Mouse (Mus musculus) adrenal gland, postnatal 36 days (tissue): ENCODE data around the gene Flt3l. TPM values are rescaled to one million over a fixed set of nuclear protein-coding genes. Genes with fewer than 3 reads are reported as not detected.

ENCODE experiments used
- microRNA-seq: library from miRNA; unstranded; fragments of <30 nt; microRNA quantifications from one replicate; pipeline ENCODE4 v1.2.0, GENCODE M21; 2021
- total RNA-seq, 2 experiments: library from RNA; stranded (reverse); gene quantifications; 2 replicates each; pipeline ENCODE4 v1.2.3; 2021

Gene Flt3l
- total RNA-seq, 2 experiments from 2014 or later = 15.3 to 25.5 TPM

Small RNA genes lying within 50 kb of the gene (microRNA-seq; reads per million reads assigned to microRNA genes)
- gene Mir150 (734 reads per million, percentile 75 among the genes with 10 or more reads in this experiment), gene Mir5121 (68.2 reads per million, percentile 46 among the genes with 10 or more reads in this experiment), gene Mir7055 (not detected)

Other genes with a start within 250 kb of the Flt3l start
- gene Med25, start 243.7 kb downstream of the Flt3l start, total RNA-seq = 10 to 100 TPM; 86.1 to 97.1 TPM
- 10 to 100 TPM; 24.9 to 25.8 TPM for gene Fuz, start 240.4 kb downstream of the Flt3l start, total RNA-seq
- 100 to 1,000 TPM in 1 of 2 experiments, 10 to 100 TPM in 1; 95.0 to 106 TPM for gene Ap2a1, start 206.9 kb downstream of the Flt3l start, total RNA-seq
- gene Tsks, start 193.2 kb downstream of the Flt3l start, total RNA-seq = not detected
- gene Cpt1c, start 161.6 kb downstream of the Flt3l start, total RNA-seq = 10 to 100 TPM in 1 of 2 experiments, 1 to 10 TPM in 1; 8.6 to 10.7 TPM
- 100 to 1,000 TPM; 236 to 262 TPM for gene Prmt1, start 149.9 kb downstream of the Flt3l start, total RNA-seq
- 100 to 1,000 TPM in 1 of 2 experiments, 10 to 100 TPM in 1; 90.4 to 123 TPM for gene Irf3, start 138.8 kb downstream of the Flt3l start, total RNA-seq
- 10 to 100 TPM; 16.5 to 17.4 TPM for gene Bcl2l12, start 137.7 kb downstream of the Flt3l start, total RNA-seq
- 10 to 100 TPM; 76.9 to 82.6 TPM for gene Scaf1, start 120.1 kb downstream of the Flt3l start, total RNA-seq
- 100 to 1,000 TPM in 1 of 2 experiments, 10 to 100 TPM in 1; 98.9 to 101 TPM for gene Rras, start 118.5 kb downstream of the Flt3l start, total RNA-seq
- gene Prr12, start 83.6 kb downstream of the Flt3l start, total RNA-seq = 10 to 100 TPM; 47.7 to 59.7 TPM
- gene Nosip, start 74.0 kb downstream of the Flt3l start, total RNA-seq = 10 to 100 TPM; 50.5 to 65.3 TPM
- gene Prrg2, start 73.8 kb downstream of the Flt3l start, total RNA-seq = 10 to 100 TPM; 18.1 to 20.5 TPM
- 10 to 100 TPM; 32.2 to 38.3 TPM for gene Rcn3, start 44.2 kb downstream of the Flt3l start, total RNA-seq
- 100 to 1,000 TPM; 116 to 138 TPM for gene Fcgrt, start 32.6 kb downstream of the Flt3l start, total RNA-seq
- 1,000 to 10,000 TPM; 1,231 to 1,372 TPM for gene Rps11, start 12.0 kb downstream of the Flt3l start, total RNA-seq
- gene Rpl13a, start 7.7 kb downstream of the Flt3l start, total RNA-seq = 1,000 to 10,000 TPM; 1,621 to 1,757 TPM
- not detected for gene Gm45713, start 201 bp downstream of the Flt3l start, total RNA-seq
- gene Pih1d1, start 17.9 kb upstream of the Flt3l start, total RNA-seq = 10 to 100 TPM; 59.1 to 77.0 TPM
- gene Aldh16a1, start 18.2 kb upstream of the Flt3l start, total RNA-seq = 10 to 100 TPM; 62.7 to 76.7 TPM
- gene Slc17a7, start 27.5 kb upstream of the Flt3l start, total RNA-seq = under 1 TPM in 1 of 2 experiments, not detected in 1; 0.17 TPM
- gene Gfy, start 43.1 kb upstream of the Flt3l start, total RNA-seq = not detected
- gene Pth2, start 44.6 kb upstream of the Flt3l start, total RNA-seq = not detected
- not detected for gene Ccdc155, start 68.5 kb upstream of the Flt3l start, total RNA-seq
- not detected for gene Dkkl1, start 75.7 kb upstream of the Flt3l start, total RNA-seq
- gene Tead2, start 79.3 kb upstream of the Flt3l start, total RNA-seq = 10 to 100 TPM; 10.6 to 15.3 TPM
- gene Cd37, start 102.7 kb upstream of the Flt3l start, total RNA-seq = 1 to 10 TPM; 2.2 to 4.1 TPM
- not detected for gene Slc6a16, start 104.7 kb upstream of the Flt3l start, total RNA-seq
- gene Slc6a21, start 141.1 kb upstream of the Flt3l start, total RNA-seq = under 1 TPM in 1 of 2 experiments, not detected in 1; 0.13 TPM
- 1 to 10 TPM; 5.7 to 8.5 TPM for gene Trpm4, start 197.3 kb upstream of the Flt3l start, total RNA-seq
- gene Hrc, start 198.9 kb upstream of the Flt3l start, total RNA-seq = under 1 TPM in 1 of 2 experiments, not detected in 1; 0.13 TPM
- 1 to 10 TPM; 1.5 to 1.7 TPM for gene Ppfia3, start 230.6 kb upstream of the Flt3l start, total RNA-seq
- gene Lin7b, start 234.2 kb upstream of the Flt3l start, total RNA-seq = 1 to 10 TPM in 1 of 2 experiments, under 1 TPM in 1; 0.70 to 2.8 TPM